Mouse (Mus musculus) thymus, postnatal 25 days (tissue): ENCODE results near the gene Chil5.
"Not testable (repeated sequence)": the region's sequence is repeated elsewhere in the genome, so short reads cannot be mapped to it uniquely, and the experiment has no call there.

Experiments used
- DNase-seq: peaks from one replicate; pipeline ENCODE4 v3.0.0; 2022

Gene Chil5

GRCm38 (mm10) chr3:106032781-106033180 is at the start of gene Chil5:
TSS of gene Chil5 (minus strand) at chr3:106032814.
- no peak for DNase-seq

- no peak for DNase-seq
Measured at GRCm38 (mm10) chr3:106074824-106075223, 42.2 kb upstream of the Chil5 start.

- no peak for DNase-seq
Measured at GRCm38 (mm10) chr3:106070994-106071393, 38.4 kb upstream of the Chil5 start.

- peak; percentile 34 for DNase-seq
Measured at GRCm38 (mm10) chr3:106067707-106068106, 35.1 kb upstream of the Chil5 start.

- DNase-seq: no peak
Measured at GRCm38 (mm10) chr3:106057966-106058365, 25.4 kb upstream of the Chil5 start.

- DNase-seq: no peak
Measured at GRCm38 (mm10) chr3:106051896-106052295, 19.3 kb upstream of the Chil5 start.

GRCm38 (mm10) chr3:106040306-106040705 is 7.7 kb upstream of the Chil5 start:
- DNase-seq: no peak

GRCm38 (mm10) chr3:106024135-106024534 is 8.5 kb downstream of the Chil5 start:
- DNase-seq: no peak

- DNase-seq: no peak
Measured at GRCm38 (mm10) chr3:106021840-106022239, 10.8 kb downstream of the Chil5 start.

- DNase-seq: no peak
Measured at GRCm38 (mm10) chr3:106014546-106014945, 18.1 kb downstream of the Chil5 start, which contains the start of gene Pifo. TSS of gene Pifo (minus strand) at chr3:106014646.

GRCm38 (mm10) chr3:106003360-106003759 is 29.3 kb downstream of the Chil5 start:
- not testable (repeated sequence) for DNase-seq

- DNase-seq: peak; percentile 35
Measured at GRCm38 (mm10) chr3:106001416-106002370, 30.9 kb downstream of the Chil5 start.

GRCm38 (mm10) chr3:106000707-106001375 is 31.8 kb downstream of the Chil5 start:
- DNase-seq: no peak

GRCm38 (mm10) chr3:105994730-105995129 is 37.9 kb downstream of the Chil5 start:
- DNase-seq: no peak

- DNase-seq: peak; percentile 47
Measured at GRCm38 (mm10) chr3:105991653-105992283, 40.8 kb downstream of the Chil5 start.

- not testable (repeated sequence) for DNase-seq
Measured at GRCm38 (mm10) chr3:105989611-105990010, 43.0 kb downstream of the Chil5 start.

GRCm38 (mm10) chr3:105974174-105974573 is 58.4 kb downstream of the Chil5 start:
- DNase-seq: no peak

- DNase-seq: no peak
Measured at GRCm38 (mm10) chr3:105973411-105973810, 59.2 kb downstream of the Chil5 start, which contains the start of gene Ovgp1. TSS of gene Ovgp1 (plus strand) at chr3:105973711.

- DNase-seq: no peak
Measured at GRCm38 (mm10) chr3:105971831-105972446, 60.7 kb downstream of the Chil5 start.
